Mouse (Mus musculus) left cerebral cortex, postnatal 25 days (tissue): ENCODE measurements around the gene Abcb1b. TPM values are rescaled to one million over a fixed set of nuclear protein-coding genes. Genes with fewer than 3 reads are reported as not detected.
A peak's percentile ranks its signal among the peaks of the same experiment; 100 is the strongest.
"Not testable (repeated sequence)": the region's sequence is repeated elsewhere in the genome, so short reads cannot be mapped to it uniquely, and the experiment has no call there.

ENCODE experiments used
- DNase-seq, 2 experiments: peaks; one replicate each; pipeline ENCODE4 v3.0.0; 2022; ENCODE audit warnings: low spot score in 2 of 2, mixed read lengths in 1 of 2
- intact Hi-C: fragments of 180-260 bp; cut with DNase I; formaldehyde crosslinking; loops from one replicate; pipeline ENCODE4 v1.15.1; 2025
- total RNA-seq, 2 experiments: library from RNA; stranded (reverse); gene quantifications; 2 replicates each; pipeline ENCODE4 v1.2.3; 2021

Abcb1b gene
- total RNA-seq, 2 experiments from 2014 or later, result 2.1 to 2.8 TPM

DNA sequence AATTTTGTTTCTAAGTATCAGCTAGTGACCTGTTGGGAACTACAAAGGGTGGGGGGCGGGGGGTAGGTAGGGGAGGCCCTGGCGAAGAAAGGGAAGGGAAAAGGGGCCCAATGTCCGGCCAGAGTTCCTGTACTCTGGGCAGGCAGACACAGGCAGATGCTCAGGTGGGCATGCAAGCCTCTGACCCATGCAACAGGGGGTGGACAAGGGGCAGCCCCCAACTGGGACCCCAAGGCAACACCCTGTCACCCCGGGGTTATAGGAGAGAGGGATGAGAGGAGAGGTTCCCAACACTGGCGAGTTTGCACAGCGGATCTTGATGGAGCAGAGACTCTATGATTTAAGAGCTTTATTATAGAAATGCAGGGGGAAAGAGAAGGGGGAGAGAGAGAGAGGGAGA, 59.3 kb downstream of the Abcb1b start:
- intact Hi-C loops, result loop anchor here (10.0 kb wide), 1 partner anchor 372 kb away; no protein-coding TSS in a partner anchor
- no peak for DNase-seq

DNA sequence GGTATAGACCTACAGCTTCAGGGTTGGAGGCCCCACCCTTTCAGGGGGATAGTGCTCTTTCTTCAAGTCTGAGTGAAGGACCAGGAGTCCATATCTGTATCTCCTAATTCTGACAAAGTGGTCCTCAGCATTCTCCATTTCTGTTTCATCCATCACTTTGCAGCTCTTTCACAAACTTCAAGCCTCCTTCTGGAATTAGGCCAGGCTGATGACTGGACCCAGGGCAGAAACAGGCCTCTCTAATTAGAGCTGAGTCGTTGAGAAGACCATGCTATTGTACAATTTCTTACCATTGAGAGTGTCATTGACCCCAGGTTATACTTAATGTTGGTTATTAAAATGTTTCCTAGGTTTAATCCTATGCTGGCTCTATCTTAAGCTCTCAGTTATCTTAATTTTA, 63.9 kb downstream of the Abcb1b start:
- intact Hi-C loops, result no loop called here
- no peak for DNase-seq

DNA sequence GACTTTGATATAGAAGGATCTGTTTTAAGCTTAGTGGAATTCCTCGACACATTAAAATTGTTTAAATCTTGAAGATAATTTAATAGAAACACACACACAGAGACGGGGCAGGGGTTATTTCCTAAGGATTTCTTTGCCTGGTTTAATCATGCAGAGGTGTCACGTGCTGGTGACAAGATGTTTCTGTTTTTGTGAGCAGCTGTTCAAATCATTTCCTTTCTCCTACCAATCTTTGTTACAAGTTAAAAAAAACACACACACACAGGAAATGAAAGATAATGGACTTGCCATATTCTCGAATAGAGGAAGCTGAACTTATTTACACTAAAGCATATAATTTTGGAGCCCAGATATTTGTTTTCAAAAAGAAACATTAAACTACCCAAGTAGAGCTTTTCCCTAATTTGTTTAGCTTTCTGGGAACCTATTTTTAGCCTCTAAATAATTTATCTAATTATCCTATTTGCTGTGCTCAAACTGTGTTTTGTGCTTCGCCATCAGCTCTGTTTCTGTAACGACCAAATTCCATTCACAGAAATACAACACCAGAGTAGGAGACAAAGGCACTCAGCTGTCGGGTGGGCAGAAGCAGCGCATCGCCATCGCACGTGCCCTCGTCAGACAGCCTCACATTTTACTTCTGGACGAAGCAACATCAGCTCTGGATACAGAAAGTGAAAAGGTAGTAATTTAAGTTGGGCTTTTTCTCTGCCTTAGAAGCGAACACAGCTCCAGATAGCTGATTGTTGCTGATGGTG, 65.8 kb downstream of the Abcb1b start:
- intact Hi-C loops, result no loop called here
- no peak for DNase-seq

DNA sequence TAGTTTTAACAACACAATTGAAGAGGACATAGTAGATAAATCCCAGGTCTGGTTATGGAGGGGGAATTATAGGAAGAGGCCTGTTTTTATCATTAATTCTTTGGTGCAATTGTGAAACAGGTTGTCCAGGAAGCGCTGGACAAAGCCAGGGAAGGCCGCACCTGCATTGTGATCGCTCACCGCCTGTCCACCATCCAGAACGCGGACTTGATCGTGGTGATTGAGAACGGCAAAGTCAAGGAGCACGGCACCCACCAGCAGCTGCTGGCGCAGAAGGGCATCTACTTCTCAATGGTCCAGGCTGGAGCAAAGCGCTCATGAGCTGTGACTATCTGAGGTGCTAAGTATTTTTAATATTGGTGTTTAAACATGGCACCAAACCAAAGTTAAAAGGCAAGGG, 67.7 kb downstream of the Abcb1b start:
- DNase-seq, intact Hi-C loops: not testable (repeated sequence)

DNA sequence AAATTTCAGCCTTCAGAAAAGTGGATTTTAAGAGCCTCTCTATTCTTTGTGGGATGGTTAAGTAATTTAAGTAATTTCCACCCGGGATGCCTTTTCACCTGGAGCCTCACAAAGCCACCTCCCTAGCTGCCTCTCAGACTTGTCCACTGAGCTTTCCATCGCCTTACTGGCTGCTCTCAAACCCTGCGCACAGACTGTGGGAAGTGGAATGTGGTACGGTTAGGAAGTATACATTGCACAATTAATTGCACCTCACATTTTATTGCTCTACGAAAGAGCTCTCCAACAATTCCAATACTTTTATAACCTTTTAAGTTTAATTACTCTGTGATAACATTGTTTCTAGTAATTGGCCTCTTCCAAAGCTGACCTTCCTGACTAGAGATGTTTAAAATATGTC, 68.4 kb downstream of the Abcb1b start:
- no peak for DNase-seq
- intact Hi-C loops, result no loop called here

DNA sequence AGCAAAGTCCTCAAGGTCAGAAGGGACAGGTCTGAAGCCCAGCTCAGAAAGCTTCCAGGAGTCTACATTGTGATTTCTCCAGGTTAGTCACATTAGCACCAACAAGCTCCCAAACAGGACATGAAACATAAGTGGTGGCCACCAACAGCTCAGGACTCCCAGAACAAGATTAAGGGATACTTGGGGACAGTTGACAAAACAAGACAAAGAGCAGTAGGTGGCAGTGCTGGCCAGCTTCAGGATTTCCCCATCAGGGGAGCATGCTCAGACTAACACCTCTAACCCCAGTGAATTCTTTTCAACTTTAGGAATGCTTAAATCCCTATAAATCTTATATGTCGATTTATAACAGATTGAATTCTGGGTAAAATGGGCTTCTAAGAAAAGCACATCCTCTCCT, 70.1 kb downstream of the Abcb1b start:
- DNase-seq, result no peak
- intact Hi-C loops, result no loop called here

DNA sequence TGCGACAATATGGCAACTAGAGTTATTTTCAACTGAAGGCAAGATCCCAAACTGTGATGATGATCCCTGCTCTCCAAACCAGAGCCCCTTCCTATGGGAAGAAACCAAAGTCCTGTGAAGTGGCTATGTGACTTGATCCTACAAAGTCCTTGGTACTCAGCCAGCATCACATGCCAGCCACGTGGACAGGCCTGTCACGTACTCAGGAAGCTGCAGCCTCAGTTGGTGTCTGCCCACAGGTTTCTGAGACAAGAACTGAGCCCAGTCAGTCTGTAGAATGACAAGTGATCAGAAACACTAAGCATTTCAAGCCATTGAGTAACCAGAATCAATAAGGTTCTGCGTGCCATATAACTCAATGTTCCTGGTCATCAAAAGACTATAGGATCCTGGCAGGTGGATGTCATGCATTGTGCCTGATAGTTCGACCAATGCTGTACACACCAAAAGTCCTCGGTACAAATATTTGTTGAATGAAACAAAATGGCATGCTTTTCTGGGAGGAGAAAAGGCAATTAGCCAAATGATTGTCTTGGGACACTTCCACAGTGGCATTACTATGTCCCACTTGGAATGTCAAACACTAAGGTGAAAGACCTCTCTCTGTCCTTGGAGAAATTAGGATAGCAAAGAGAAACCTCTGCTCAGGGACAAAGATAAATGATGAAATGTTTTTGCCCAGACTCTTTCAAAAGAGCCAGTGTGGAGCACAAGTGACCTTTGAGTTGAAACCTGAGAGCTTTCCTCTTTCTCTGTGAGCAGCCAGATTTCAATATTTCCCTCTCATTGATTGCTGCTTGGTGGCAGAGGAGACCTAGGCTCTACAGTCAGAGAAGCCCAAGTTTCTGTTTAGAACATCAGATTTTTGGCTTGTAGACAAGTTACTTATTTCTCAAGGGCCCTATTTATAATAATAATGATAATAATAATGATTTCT, 75.3 kb downstream of the Abcb1b start:
- intact Hi-C loops, result no loop called here
- DNase-seq, result no peak

DNA sequence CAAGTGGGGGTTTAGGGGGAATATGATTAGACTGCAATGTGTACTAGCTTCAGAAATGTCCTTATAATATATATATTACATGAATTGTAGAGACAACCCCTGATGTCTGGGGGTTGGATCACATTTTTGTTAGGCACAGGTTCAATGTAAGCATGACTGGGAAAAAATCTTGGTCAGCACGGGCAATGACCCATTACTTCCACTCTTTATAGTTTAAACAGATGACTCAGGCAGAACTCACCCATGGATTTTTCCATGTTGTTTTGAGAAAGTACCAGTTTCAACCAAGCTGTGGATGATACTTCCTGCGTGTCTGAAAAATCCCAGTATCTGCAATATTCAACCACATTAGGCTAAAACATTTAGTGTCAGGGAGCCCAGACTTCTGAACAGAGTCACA, 79.1 kb downstream of the Abcb1b start:
- intact Hi-C loops, result no loop called here
- no peak for DNase-seq

DNA sequence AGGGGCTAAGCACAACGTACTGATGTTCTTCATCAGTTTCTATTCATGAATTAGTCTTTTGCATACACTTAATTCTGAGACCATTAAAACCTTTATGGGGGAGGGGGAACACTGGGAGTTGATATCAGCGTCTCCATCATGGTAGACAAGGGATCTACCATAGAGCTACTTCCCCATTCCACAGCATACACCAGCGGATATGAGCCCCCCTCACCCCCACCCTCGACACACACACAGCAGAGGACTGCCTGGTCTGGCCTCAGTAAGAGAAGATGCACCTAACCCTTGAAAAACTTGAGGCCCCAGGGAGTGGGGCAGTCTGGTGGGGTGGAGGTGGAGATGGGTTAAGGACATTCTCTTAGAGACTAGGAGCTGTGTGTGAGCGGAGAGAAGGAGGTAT, 79.9 kb downstream of the Abcb1b start:
- no peak for DNase-seq
- intact Hi-C loops, result no loop called here

DNA sequence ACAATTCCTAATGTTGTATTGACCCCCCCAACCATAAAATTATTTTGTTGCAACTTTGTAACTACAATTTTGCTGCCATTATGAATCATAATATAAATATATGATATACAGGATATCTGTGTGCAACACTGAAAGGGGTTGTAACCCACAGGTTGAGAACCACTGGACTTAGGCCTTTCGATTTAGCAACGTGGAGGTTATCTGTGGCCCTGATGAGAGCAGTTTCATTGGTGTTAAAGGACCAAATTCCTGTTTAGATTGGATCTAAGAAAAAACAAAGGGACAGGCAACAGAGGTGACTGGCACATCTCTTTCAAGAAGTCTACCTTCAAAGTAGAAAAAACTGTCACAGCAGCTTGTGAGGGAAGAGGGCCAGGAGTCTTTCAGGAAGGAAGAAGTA, 87.9 kb downstream of the Abcb1b start:
- intact Hi-C loops, result no loop called here

DNA sequence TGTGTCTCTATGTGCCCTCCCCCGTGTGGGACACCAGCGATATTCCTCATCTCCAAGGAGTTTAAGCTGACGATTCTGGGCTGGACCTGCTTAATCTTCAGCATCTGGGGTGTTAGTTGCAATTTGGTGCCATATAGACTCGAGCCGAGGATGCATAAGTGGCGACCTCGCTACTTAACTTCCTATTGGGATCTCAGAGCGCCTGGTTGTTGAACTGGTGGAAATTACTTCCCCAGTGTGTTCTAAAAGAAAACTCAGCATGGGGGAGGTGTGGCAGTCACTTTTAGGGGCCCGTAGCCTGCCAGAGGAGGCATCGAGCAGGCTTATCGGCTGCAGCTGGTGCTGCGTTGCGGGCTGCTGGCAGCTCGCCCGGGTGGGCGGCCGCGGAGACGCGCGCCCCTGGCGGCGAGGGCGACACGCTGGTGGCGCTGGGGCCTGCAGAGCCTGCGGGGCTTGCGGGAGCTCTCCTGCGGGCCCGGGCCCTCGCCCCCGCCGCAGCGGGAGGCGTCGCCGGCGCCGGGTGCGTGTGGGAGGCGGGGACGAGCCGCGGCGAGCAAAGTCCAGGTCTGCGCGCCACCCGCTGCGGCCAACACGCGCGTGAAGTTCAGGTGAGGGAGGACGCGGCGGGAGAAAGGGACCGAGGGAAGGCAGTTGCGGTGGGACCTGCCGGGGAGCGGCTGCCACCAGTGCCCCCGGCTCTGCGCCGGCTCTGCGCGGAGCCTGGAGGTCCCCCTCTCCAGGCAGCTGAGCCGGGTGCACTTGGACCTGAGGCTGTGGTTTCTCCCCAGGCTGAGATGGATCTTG, 95.6 kb downstream of the Abcb1b start, which contains the start of gene Abcb4:
Gene Abcb4 (plus strand): TSS at position 418 of the 804 bp plus-strand sequence.
- intact Hi-C loops, result loop anchor here (2.0 to 10.0 kb wide), 2 partner anchors 271 to 409 kb away; partner anchors contain the start of gene Rundc3b
- DNase-seq, result peak; percentile 66 to 78

More for the DNA sequence above, 87.9 kb downstream of the Abcb1b start:
- DNase-seq, result no peak

DNA sequence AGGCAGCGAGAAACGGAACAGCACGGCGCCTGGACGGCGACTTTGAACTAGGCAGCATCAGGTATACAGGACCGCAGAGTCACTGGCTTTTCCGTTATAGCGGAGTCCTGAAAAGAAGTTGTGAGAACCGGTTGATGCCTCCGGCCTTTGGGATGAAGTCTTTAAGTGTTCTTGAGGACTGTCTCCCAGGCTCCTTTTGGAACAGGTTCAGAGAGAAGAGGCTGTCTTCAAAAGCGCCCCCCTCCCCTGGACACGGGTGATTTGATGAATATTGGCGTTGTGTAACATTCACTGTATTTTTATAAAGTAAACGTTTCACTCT, 96.1 kb downstream of the Abcb1b start:
- intact Hi-C loops, result loop anchor here (2.0 to 10.0 kb wide), 2 partner anchors 271 to 409 kb away; partner anchors contain the start of gene Rundc3b
- peak in 1 of 2 experiments; percentile 31 for DNase-seq

DNA sequence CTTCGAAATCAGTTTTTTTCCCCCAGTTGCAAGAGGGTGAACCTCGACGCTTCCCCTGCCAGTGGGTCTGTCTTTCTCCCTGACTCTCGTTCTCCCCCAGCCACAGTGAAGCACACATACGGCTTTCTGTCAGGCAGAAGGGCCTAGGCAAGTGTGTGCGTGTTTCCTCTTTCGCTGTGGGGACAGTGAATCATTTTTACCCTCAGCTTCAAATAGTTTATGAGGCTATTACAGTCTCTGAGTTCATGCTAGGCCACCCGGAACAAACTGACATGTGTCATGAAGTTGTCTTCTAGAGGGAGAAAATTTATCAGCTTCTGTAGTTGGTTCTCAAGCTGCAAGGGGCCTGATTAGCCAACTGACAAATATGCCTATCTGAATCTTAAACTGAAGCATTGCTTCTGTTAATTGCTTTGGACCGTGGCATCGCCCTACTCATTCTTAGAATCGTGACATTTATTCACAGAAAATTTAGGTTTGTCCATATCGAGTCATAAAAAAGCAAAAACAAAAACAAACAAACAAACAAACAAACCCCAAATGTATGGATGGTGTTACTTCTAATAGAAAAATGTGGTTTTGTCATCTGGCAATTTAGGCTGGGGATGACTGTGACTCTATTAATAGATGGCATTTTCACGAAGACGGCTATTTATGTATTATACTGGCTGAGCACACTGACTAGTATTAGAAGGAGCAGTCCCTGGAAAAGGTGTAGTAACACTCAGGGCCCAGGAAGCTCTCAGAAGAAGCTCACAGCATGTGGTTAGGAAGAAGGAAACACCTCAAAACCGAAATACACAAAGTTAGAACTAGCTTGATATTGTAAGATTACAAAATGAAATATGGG, 96.9 kb downstream of the Abcb1b start:
- intact Hi-C loops, result loop anchor here (2.0 to 10.0 kb wide), 2 partner anchors 272 to 410 kb away; partner anchors contain the start of gene Rundc3b
- DNase-seq, result no peak

DNA sequence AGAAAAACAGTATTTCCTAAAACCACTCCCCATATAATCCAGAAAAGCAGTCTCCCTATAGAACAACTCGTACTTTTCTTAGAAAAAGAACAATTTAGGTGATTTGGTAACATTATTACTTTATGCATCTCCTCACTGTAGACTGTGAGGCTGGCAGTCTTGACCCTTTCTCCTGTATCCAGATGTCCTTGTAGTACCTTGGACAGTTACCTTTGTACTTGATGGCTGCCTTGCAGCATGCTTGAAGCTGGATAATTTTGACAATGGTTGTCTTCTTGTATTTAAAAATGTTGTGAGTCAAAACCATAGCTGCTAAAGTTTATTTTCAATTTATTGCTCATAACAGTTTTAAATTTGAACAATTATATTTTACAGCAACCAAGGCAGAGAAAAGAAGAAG, 98.3 kb downstream of the Abcb1b start:
- intact Hi-C loops, result loop anchor here (10.0 kb wide), 1 partner anchor 411 kb away; no protein-coding TSS in a partner anchor

DNA sequence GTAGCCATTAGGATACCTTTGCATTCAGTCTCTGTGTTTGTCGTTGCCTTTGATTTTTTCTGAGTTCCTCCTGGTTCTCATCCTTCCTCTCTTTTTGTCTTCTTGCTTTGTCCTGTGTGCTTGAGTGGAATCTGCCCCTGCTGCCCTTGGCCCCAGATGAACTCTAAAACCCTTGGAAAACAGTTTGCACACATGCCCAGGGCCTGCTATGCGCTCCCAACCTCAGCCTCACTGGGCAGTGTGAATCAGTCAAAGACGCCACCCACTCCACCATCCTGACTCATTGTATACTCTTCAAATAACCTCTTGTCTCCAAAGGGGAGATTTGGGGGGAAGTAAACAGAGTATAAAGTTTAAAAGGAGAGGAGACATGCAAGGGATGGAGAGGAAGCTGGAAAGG, 100.3 kb downstream of the Abcb1b start:
- no peak for DNase-seq

More for the DNA sequence above, 98.3 kb downstream of the Abcb1b start:
- DNase-seq, result no peak

DNA sequence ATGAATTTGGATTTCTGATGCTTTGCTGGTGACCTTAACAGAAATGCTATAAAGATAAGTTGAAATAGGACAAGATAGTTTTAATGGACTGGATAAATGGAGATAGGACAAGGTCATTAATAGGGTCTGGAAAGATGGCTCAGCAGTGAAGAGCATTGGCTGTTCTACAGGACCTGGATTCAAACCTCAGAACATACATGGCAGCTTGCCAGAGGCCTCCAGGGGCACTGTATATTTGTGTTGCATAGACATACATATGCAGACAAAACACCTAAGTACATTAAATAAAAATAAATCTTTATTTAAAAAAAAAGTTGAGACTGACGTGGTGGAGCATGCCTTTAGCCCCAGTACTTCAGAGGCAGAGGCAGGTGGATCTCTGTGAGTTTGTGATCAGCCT, 103.1 kb downstream of the Abcb1b start:
- intact Hi-C loops, result no loop called here
- no peak for DNase-seq

More for the DNA sequence above, 100.3 kb downstream of the Abcb1b start:
- intact Hi-C loops, result loop anchor here (10.0 kb wide), 1 partner anchor 413 kb away; no protein-coding TSS in a partner anchor

DNA sequence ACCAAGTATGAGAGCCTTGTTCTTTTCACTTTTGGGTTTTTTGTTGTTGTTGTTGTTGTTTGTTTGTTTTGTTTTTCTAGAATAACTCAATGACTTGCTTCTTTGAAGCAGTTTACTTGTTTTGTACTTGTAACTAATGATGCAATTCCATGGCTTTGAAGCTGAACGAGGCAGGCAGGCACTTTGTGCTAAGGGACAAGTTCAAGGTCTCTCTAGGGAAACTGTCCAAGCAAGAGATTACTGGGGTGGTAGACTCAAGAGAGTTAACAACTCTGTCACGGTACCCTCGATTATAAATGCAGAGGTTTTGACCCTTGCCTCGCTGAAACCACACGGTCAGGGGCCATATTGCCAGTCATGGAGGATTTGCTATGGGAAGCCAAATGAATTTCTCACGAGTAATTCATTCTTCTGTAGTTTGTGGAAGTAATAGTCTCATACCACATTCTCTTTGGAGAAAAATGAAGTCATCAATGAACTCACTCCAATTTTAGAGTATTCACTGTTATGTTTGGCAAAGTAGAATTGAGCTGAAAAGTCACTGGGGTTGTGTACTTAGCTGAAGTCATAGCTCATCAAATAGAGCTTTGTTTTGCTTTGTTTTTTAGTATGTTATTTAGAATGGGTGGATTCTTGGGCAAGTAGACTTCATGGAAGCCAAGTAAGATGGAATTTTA, 104.3 kb downstream of the Abcb1b start:
- intact Hi-C loops, result no loop called here

DNA sequence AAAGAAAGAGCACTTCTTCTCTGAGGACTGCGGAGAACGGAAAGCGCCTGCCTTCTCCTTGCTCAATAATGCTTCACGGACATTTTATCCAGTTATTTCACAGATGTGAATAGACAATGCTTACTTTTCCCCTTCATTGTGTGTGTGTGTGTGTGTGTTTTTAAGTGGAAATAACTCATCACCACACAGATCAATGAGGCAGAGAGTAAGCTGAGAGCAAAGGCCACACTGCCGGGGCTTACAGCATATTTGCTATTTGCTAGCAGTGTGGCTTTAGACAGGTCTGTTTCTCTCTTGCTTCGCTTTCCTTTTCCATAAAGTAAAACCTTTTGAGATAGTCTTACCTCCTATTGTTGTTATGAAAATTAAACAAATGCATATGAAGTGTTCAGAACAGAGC, 106.6 kb downstream of the Abcb1b start:
- no peak for DNase-seq
- intact Hi-C loops, result no loop called here

More for the DNA sequence above, 104.3 kb downstream of the Abcb1b start:
- no peak for DNase-seq
